Mouse (Mus musculus) MEL (cell line): ENCODE measurements around the gene Thsd7a. TPM values are rescaled to one million over a fixed set of nuclear protein-coding genes. Genes with fewer than 3 reads are reported as not detected.

Experiments used
- DNase-seq: peaks from one replicate; pipeline ENCODE4 v3.0.0; 2011; ENCODE audit warnings: low read depth, low spot score
- H3K27ac ChIP-seq: 2 replicates; pipeline ENCODE4 v1.5.1; 2012; ENCODE audit warnings: low read depth, mild to moderate bottlenecking, control low read depth, low read length, moderate library complexity; ENCODE audit not compliant: control insufficient read depth
- H3K27me3 ChIP-seq, 2 experiments: fragments of 150-350 bp in 1 of 2; sonication (generic) in 1 of 2; 2 replicates each; pipeline ENCODE4 v1.6.1; 2012; ENCODE audit warnings: low read length in 2 of 2, mild to moderate bottlenecking in 2 of 2, improper control_type of control experiment in 1 of 2, moderate library complexity in 1 of 2; ENCODE audit not compliant: insufficient read depth in 2 of 2, control insufficient read depth in 1 of 2
- H3K36me3 ChIP-seq, 2 experiments: 2 replicates each; pipeline ENCODE4 v1.6.1; 2012 to 2014; ENCODE audit warnings: low read length in 2 of 2, improper control_type of control experiment in 1 of 2, inconsistent platforms in 1 of 2, mild to moderate bottlenecking in 1 of 2; ENCODE audit not compliant: insufficient read depth in 2 of 2, control insufficient read depth in 1 of 2
- H3K4me1 ChIP-seq, 2 experiments: fragments of 150-350 bp in 1 of 2; sonication (generic) in 1 of 2; 2 replicates each; pipeline ENCODE4 v1.6.1; 2012; ENCODE audit warnings: low read length in 2 of 2, improper control_type of control experiment in 1 of 2, mild to moderate bottlenecking in 1 of 2; ENCODE audit not compliant: insufficient read depth in 2 of 2, control insufficient read depth in 1 of 2
- H3K4me3 ChIP-seq, 2 experiments: fragments of 150-350 bp in 1 of 2; sonication (generic) in 1 of 2; 2 replicates each; pipeline ENCODE4 v1.5.1; 2012; ENCODE audit warnings: low read depth in 2 of 2, low read length in 2 of 2, mild to moderate bottlenecking in 2 of 2, moderate library complexity in 2 of 2, control low read depth in 1 of 2, improper control_type of control experiment in 1 of 2; ENCODE audit not compliant: control insufficient read depth in 1 of 2, insufficient read depth in 1 of 2
- H3K79me2 ChIP-seq: 2 replicates; pipeline ENCODE4 v1.6.1; 2012; ENCODE audit warnings: mild to moderate bottlenecking, low read length, moderate library complexity; ENCODE audit not compliant: control insufficient read depth, poor library complexity, insufficient read depth
- H3K9ac ChIP-seq: 2 replicates; pipeline ENCODE4 v1.6.1; 2012; ENCODE audit warnings: low read depth, mild to moderate bottlenecking, control low read depth, low read length, moderate library complexity; ENCODE audit not compliant: control insufficient read depth, poor library complexity, severe bottlenecking
- H3K9me3 ChIP-seq: fragments of 150-350 bp; sonication (generic); replicated peaks from 2 replicates; pipeline ENCODE4 v1.6.1; 2012; ENCODE audit warnings: mild to moderate bottlenecking, low read length, improper control_type of control experiment, moderate library complexity; ENCODE audit not compliant: insufficient read depth
- CHD1 ChIP-seq: IDR thresholded peaks from 2 replicates; pipeline ENCODE4 v1.6.1; 2012; ENCODE audit warnings: low read depth, mild to moderate bottlenecking, inconsistent platforms, low read length, improper control_type of control experiment
- CTCF ChIP-seq, 3 experiments: IDR thresholded peaks in 2 of 3; conservative IDR thresholded peaks in 1 of 3; 2 replicates each; pipeline ENCODE4 v1.5.1; 2011 to 2012; ENCODE audit warnings: low read length in 3 of 3, low read depth in 2 of 3, mild to moderate bottlenecking in 2 of 3, improper control_type of control experiment in 1 of 3, inconsistent platforms in 1 of 3, mixed read lengths in 1 of 3, moderate library complexity in 1 of 3; ENCODE audit not compliant: control insufficient read depth in 1 of 3, insufficient read depth in 1 of 3, poor library complexity in 1 of 3, severe bottlenecking in 1 of 3
- E2F4 ChIP-seq: IDR thresholded peaks from 2 replicates; pipeline ENCODE4 v1.6.1; 2011; ENCODE audit warnings: low read depth, low read length, improper control_type of control experiment, borderline replicate concordance
- EP300 ChIP-seq, 2 experiments: IDR thresholded peaks; 2 replicates each; pipeline ENCODE4 v1.6.1; 2011; ENCODE audit warnings: improper control_type of control experiment in 2 of 2, low read length in 2 of 2, low read depth in 1 of 2, mild to moderate bottlenecking in 1 of 2
- ETS1 ChIP-seq: IDR thresholded peaks from 2 replicates; pipeline ENCODE4 v1.6.1; 2012; ENCODE audit warnings: low read depth, mild to moderate bottlenecking, inconsistent platforms, low read length, improper control_type of control experiment, moderate library complexity
- GABPA ChIP-seq: IDR thresholded peaks from 2 replicates; pipeline ENCODE4 v1.6.1; 2012; ENCODE audit warnings: low read depth, mild to moderate bottlenecking, inconsistent platforms, low read length, improper control_type of control experiment, moderate library complexity
- GATA1 ChIP-seq: IDR thresholded peaks from 2 replicates; pipeline ENCODE4 v1.6.1; 2011; ENCODE audit warnings: low read depth, low read length, improper control_type of control experiment
- HCFC1 ChIP-seq: IDR thresholded peaks from 2 replicates; pipeline ENCODE4 v1.6.1; 2012; ENCODE audit warnings: low read depth, mild to moderate bottlenecking, inconsistent platforms, low read length, improper control_type of control experiment, moderate library complexity
- KAT2A ChIP-seq: conservative IDR thresholded peaks from 2 replicates; pipeline ENCODE4 v1.6.1; 2012; ENCODE audit warnings: low read depth, low read length, improper control_type of control experiment, inconsistent platforms
- MAFK ChIP-seq: IDR thresholded peaks from 2 replicates; pipeline ENCODE4 v1.6.1; 2011; ENCODE audit warnings: low read depth, mild to moderate bottlenecking, low read length, improper control_type of control experiment, borderline replicate concordance
- MAX ChIP-seq: IDR thresholded peaks from 2 replicates; pipeline ENCODE4 v1.6.1; 2011; ENCODE audit warnings: low read length, improper control_type of control experiment
- MAZ ChIP-seq: IDR thresholded peaks from 2 replicates; pipeline ENCODE4 v1.6.1; 2012; ENCODE audit warnings: low read depth, mild to moderate bottlenecking, inconsistent platforms, low read length, improper control_type of control experiment
- MEF2A ChIP-seq: IDR thresholded peaks from 2 replicates; pipeline ENCODE4 v1.6.1; 2014; ENCODE audit warnings: low read depth, mild to moderate bottlenecking, inconsistent platforms, low read length, improper control_type of control experiment; ENCODE audit not compliant: poor library complexity, insufficient replicate concordance, severe bottlenecking; ENCODE audit errors: extremely low read depth
- MXI1 ChIP-seq: IDR thresholded peaks from 2 replicates; pipeline ENCODE4 v1.6.1; 2011; ENCODE audit warnings: mild to moderate bottlenecking, low read depth, low read length, improper control_type of control experiment
- MYB ChIP-seq: IDR thresholded peaks from 2 replicates; pipeline ENCODE4 v1.6.1; 2011; ENCODE audit warnings: mild to moderate bottlenecking, low read depth, low read length, improper control_type of control experiment
- MYC ChIP-seq: IDR thresholded peaks from 2 replicates; pipeline ENCODE4 v1.6.1; 2011; ENCODE audit warnings: low read depth, mild to moderate bottlenecking, low read length, improper control_type of control experiment, moderate library complexity
- NRF1 ChIP-seq: IDR thresholded peaks from 2 replicates; pipeline ENCODE4 v1.6.1; 2014; ENCODE audit warnings: low read depth, mild to moderate bottlenecking, inconsistent platforms, low read length, improper control_type of control experiment, moderate library complexity; ENCODE audit not compliant: poor library complexity, insufficient read depth, severe bottlenecking
- POLR2AphosphoS2 ChIP-seq: IDR thresholded peaks from 2 replicates; pipeline ENCODE4 v1.6.1; 2011; ENCODE audit warnings: low read length, improper control_type of control experiment
- POLR2AphosphoS5 ChIP-seq: IDR thresholded peaks from 2 replicates; pipeline ENCODE4 v1.6.1; 2012; ENCODE audit warnings: low read depth, borderline replicate concordance, mild to moderate bottlenecking, inconsistent platforms, low read length, moderate library complexity, mixed read lengths
- RCOR1 ChIP-seq: IDR thresholded peaks from 2 replicates; pipeline ENCODE4 v1.6.1; 2012; ENCODE audit warnings: low read depth, mild to moderate bottlenecking, inconsistent platforms, low read length, improper control_type of control experiment
- SMC3 ChIP-seq: IDR thresholded peaks from 2 replicates; pipeline ENCODE4 v1.6.1; 2011; ENCODE audit warnings: low read depth, low read length, improper control_type of control experiment
- TAL1 ChIP-seq: IDR thresholded peaks from 2 replicates; pipeline ENCODE4 v1.6.1; 2012; ENCODE audit warnings: mild to moderate bottlenecking, inconsistent platforms, low read length, moderate library complexity, mixed read lengths
- TBP ChIP-seq: IDR thresholded peaks from 2 replicates; pipeline ENCODE4 v1.8.0; 2011; ENCODE audit warnings: low read depth, low read length, improper control_type of control experiment
- TCF12 ChIP-seq: IDR thresholded peaks from 2 replicates; pipeline ENCODE4 v1.6.1; 2014; ENCODE audit warnings: low read depth, mild to moderate bottlenecking, inconsistent platforms, low read length, improper control_type of control experiment, moderate library complexity
- UBTF ChIP-seq: IDR thresholded peaks from 2 replicates; pipeline ENCODE4 v1.6.1; 2012; ENCODE audit warnings: low read depth, mild to moderate bottlenecking, inconsistent platforms, low read length, improper control_type of control experiment, moderate library complexity, borderline replicate concordance; ENCODE audit not compliant: insufficient read depth
- USF1 ChIP-seq: IDR thresholded peaks from 2 replicates; pipeline ENCODE4 v1.6.1; 2014; ENCODE audit warnings: low read depth, mild to moderate bottlenecking, inconsistent platforms, low read length, improper control_type of control experiment, moderate library complexity
- ZMIZ1 ChIP-seq: IDR thresholded peaks from 2 replicates; pipeline ENCODE4 v1.6.1; 2012; ENCODE audit warnings: low read depth, mild to moderate bottlenecking, inconsistent platforms, low read length, improper control_type of control experiment, moderate library complexity
- ZNF384 ChIP-seq: IDR thresholded peaks from 2 replicates; pipeline ENCODE4 v1.6.1; 2012; ENCODE audit warnings: low read depth, mild to moderate bottlenecking, inconsistent platforms, low read length, improper control_type of control experiment
- polyA plus RNA-seq, 2 experiments: library from polyadenylated mRNA; stranded (reverse) in 1 of 2; unstranded in 1 of 2; fragments of >175 nt in 1 of 2; fragments of >200 nt in 1 of 2; gene quantifications; 2 replicates each; pipeline versions ENCODE4 v1.2.1 to v1.2.4; 2012; ENCODE audit warnings: low replicate concordance in 2 of 2, low read depth in 1 of 2; ENCODE audit not compliant: insufficient read length in 2 of 2, insufficient read depth in 1 of 2, missing spikeins in 1 of 2
- total RNA-seq: library from RNA; depleted of rRNA; stranded (reverse); fragments of 300-350 nt; gene quantifications from 2 replicates; pipeline ENCODE4 v1.2.3, GENCODE M21; 2012

The Thsd7a gene
- total and polyA plus RNA-seq, 3 experiments: not detected

GRCm38 (mm10) chr6:12499866-12500265, 249.3 kb downstream of the Thsd7a start:
- no peak for DNase-seq
- Histone ChIP-seq H3K9ac (no peak overlapping the region), H3K79me2 (no peaks in the 10 kb centered on the region), H3K27ac (no peak overlapping the region), H3K9me3 (no peaks in the 10 kb centered on the region), H3K27me3 (no peaks in the 10 kb centered on the region), H3K36me3 (no peaks in the 10 kb centered on the region), H3K4me3 (no peak overlapping the region), H3K4me1 (no peaks in the 10 kb centered on the region; a peak in 1 of 4 replicates)
- TF ChIP-seq USF1 (no peak), MAZ (no peak), GABPA (no peak), MAX (no peak), MYB (no peak), ZNF384 (no peak), TAL1 (no peak), GATA1 (no peak), ZMIZ1 (no peak), TCF12 (no peak), KAT2A (no peak), POLR2AphosphoS2 (no peak), HCFC1 (no peak), MXI1 (no peak), UBTF (no peak), MYC (no peak), NRF1 (no peak), TBP (no peak), POLR2AphosphoS5 (no peak), CHD1 (no peak)

GRCm38 (mm10) chr6:12493571-12493970, 255.6 kb downstream of the Thsd7a start:
- Histone ChIP-seq H3K36me3 (no peaks in the 10 kb centered on the region), H3K9ac (no peak overlapping the region), H3K9me3 (no peaks in the 10 kb centered on the region), H3K4me3 (no peak overlapping the region), H3K27ac (no peak overlapping the region), H3K79me2 (no peaks in the 10 kb centered on the region), H3K27me3 (no peaks in the 10 kb centered on the region), H3K4me1 (no peaks in the 10 kb centered on the region)
- DNase-seq: peak; percentile 9
- TF ChIP-seq MEF2A (no peak), MYC (no peak), MXI1 (no peak), POLR2AphosphoS5 (no peak), SMC3 (no peak), CTCF (IDR thresholded peaks at IDR 0.05 in 2 of 3, conservative IDR thresholded peaks at IDR 0.05 in 1 of 3; ENCODE audit: control insufficient read depth in 1 of 3, insufficient read depth in 1 of 3, low read depth in 2 of 3, low read length in 3 of 3, poor library complexity in 1 of 3, severe bottlenecking in 1 of 3) (no peak), ETS1 (no peak), MAZ (no peak), ZMIZ1 (no peak), EP300 (IDR thresholded peaks at IDR 0.05; ENCODE audit: low read depth in 1 of 2, low read length in 2 of 2) (no peak), KAT2A (no peak), RCOR1 (no peak), USF1 (no peak), MAFK (no peak), E2F4 (no peak)
- TF ChIP-seq, all 39 proteins: peak for 0
